Mouse (Mus musculus): ENCODE results near the gene Tbc1d4. TPM values are rescaled to one million over a fixed set of nuclear protein-coding genes. Genes with fewer than 3 reads are reported as not detected.

Tbc1d4 gene
- total RNA-seq, 2 experiments from 2014 or later, result 8.8 to 9.8 TPM

DNA sequence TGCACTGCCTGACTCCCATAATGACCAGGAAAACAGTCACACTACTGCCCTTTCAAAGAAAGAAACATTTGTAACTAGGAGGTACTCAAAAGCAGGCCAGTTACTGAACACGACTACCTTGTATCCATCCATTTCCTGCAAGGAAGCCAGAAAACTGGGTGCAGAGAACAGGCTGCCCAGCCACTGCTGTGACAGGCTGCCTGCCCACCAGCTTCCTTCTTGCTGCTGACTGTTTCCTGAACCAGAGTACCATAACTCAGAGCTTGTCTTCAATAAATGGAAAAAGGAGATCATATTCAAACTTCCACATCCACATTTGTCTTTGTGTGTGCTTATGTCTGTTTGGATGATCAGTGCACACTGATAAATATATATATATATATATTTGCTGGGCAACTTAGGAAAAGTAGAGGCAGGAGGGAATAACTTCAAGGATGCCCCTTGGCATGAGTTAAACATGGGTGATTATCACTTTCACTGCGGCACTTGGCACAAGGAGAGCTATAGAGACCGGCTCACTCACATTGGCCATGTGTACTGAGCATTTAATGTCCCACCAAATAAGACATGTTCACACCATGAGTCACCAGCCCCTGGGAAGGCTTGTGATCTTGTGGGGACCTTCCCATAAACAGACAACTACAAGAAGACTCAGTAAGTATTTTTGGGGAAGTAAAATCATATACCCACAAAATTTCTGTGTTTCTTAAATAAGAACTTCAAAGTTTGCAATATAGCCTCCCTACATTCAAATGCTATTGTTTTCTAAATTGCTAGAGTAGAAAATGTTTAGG, 105.6 kb downstream of the Tbc1d4 start:
- no peak for DNase-seq (ENCODE audit: low spot score in 2 of 2)

- no peak for DNase-seq (ENCODE audit: low spot score in 2 of 2)
Observed at GRCm38 (mm10) chr14:101501868-101502267, 107.1 kb downstream of the Tbc1d4 start.

- DNase-seq (ENCODE audit: low spot score in 2 of 2), result no peak
Observed at GRCm38 (mm10) chr14:101501452-101501851, 107.5 kb downstream of the Tbc1d4 start.

DNA sequence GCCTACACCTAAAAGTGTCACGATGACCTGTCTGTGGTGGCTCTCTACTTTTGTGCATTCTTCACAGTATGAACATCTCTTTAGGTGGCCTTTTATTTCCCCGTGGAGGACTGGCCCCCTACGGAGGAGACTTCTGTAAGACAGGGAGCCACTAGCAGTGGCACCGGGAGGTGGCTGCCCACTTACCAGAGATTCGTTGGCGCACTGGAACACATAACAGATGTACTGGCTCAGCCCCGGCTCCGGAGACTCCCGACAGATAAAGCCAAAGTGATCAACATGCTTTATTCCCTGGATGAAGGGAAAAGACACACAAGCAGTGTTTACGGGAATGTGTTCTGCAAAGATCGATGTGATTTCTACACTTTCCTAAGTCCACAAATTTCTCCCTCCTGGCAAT, 108.2 kb downstream of the Tbc1d4 start:
- DNase-seq (ENCODE audit: low spot score in 2 of 2), result peak in 1 of 2 experiments; percentile 23

DNA sequence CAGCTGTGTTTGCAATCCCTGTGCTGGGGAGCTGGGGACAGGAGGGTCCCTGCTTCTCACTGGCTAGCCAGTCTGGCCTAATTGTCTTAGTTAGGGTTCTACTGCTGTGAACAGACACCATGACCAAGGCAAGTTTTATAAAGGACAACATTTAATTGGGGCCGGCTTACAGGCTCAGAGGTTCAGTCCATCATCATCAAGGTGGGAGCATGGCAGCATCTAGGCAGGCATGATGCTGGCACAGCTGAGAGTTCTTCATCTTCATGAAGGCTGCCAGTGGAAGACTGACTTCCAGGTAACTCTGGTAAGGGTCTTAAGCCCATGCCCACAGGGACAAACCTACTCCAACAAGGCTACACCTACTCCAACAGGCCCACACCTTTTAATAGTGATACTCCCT, 109.2 kb downstream of the Tbc1d4 start:
- no peak for DNase-seq (ENCODE audit: low spot score in 2 of 2)

DNA sequence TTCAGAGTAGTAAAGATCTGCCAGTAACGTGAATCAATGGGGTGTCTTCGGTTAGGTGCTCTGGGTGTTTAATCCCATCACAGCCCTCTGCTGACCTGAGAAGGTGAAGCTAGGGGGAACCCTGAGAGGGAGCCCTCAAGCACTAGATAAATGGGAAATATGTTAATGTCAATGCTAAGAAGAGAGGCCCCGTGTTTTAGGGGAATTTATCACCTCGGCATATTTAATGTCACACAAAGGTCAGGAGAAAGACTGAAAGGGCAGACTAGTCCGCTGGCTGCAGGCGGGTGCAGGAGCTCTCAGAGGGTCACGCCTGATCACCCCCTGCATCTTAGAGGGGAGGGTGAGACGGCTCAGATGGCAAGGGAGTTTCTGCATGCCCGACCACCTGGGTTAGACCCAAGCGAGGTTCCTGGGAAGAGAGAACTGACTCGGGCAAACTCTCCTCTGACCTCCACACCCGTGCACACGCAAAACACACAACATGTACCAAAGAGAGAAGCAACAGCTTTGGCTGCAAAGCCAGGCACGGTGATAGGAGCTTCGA, 120.7 kb downstream of the Tbc1d4 start:
- DNase-seq (ENCODE audit: low spot score in 2 of 2), result no peak

DNA sequence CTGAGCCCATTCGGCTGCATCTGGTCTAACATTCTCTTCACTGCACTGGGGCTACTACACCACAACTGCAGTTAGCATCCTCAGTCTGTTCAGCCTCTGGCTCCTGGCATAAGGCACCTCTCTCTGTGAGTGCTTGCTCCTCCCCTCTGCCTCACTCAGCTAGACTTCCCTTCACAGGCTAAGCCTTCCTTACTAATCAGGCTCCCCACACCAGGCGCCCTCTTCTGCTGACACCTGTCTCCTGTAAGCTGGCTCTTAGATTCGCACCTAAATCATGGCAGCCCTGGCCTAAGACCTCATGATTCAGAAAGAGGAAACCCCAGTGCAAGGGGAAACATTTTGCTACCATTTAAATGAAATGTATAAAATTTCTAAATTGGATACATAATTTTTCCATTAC, 122.4 kb downstream of the Tbc1d4 start:
- DNase-seq (ENCODE audit: low spot score in 2 of 2), result no peak

- DNase-seq (ENCODE audit: low spot score in 2 of 2), result no peak
Observed at GRCm38 (mm10) chr14:101483230-101483629, 125.8 kb downstream of the Tbc1d4 start.

GRCm38 (mm10) chr14:101482270-101482669, 126.7 kb downstream of the Tbc1d4 start:
- no peak for DNase-seq (ENCODE audit: low spot score in 2 of 2)

- no peak for DNase-seq (ENCODE audit: low spot score in 2 of 2)
Observed at GRCm38 (mm10) chr14:101481165-101481564, 127.8 kb downstream of the Tbc1d4 start.

- DNase-seq (ENCODE audit: low spot score in 2 of 2), result no peak
Observed at GRCm38 (mm10) chr14:101480541-101480940, 128.4 kb downstream of the Tbc1d4 start.

- DNase-seq (ENCODE audit: low spot score in 2 of 2), result no peak
Observed at GRCm38 (mm10) chr14:101477827-101478220, 131.2 kb downstream of the Tbc1d4 start.

GRCm38 (mm10) chr14:101477081-101477826, 131.7 kb downstream of the Tbc1d4 start:
- no peak for DNase-seq (ENCODE audit: low spot score in 2 of 2)

DNA sequence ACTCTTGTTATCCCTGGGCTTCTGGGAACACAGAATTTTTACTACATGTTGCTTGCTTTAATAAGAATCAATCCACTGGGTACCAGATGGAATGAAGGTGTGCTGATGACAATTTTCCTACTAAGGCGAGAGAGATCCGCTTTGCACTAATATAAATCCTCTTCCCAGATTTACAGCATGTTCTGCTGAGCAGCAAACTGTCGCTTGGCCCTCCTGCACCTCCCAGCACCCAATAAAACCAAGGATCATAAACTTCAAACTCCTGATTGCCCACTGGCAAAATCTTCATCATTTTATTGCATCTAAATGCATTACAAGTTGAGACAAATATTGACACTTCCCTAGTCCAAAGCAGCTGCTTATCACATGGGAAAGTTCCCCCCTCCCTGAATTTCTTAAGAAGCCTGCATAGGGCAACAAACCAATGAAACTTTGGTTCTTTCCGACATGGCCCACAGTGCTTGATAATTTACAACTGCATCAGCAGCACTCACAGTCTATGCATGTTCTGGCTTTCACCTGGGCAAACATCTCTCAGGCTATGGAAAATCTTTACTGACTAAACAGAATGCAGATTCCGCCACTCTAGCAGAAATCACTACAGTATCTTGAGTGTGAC, 139.4 kb downstream of the Tbc1d4 start:
- DNase-seq (ENCODE audit: low spot score in 2 of 2), result no peak

- no peak for DNase-seq (ENCODE audit: low spot score in 2 of 2)
Observed at GRCm38 (mm10) chr14:101468143-101468542, 140.8 kb downstream of the Tbc1d4 start.

GRCm38 (mm10) chr14:101467532-101467931, 141.5 kb downstream of the Tbc1d4 start:
- no peak for DNase-seq (ENCODE audit: low spot score in 2 of 2)

DNA sequence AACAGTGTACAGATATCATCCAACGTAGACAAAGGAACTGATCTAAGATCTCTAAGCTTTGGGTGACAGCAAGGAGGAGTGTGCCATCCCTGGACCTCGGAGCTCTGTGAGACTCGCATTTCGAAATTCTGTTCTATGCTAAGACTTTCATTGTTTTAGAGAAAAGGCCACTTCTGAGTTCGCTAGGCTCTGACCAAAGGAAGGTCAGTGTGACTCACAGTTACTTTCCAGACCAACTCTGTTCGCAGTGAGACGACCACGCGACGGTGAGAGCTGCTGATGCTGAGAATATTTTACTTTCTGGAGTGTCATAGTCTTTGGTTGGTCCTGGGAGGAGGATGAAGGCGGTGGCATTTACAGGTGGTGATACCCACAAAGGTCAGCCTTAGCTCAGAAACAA, 142.5 kb downstream of the Tbc1d4 start:
- DNase-seq (ENCODE audit: low spot score in 2 of 2), result no peak

DNA sequence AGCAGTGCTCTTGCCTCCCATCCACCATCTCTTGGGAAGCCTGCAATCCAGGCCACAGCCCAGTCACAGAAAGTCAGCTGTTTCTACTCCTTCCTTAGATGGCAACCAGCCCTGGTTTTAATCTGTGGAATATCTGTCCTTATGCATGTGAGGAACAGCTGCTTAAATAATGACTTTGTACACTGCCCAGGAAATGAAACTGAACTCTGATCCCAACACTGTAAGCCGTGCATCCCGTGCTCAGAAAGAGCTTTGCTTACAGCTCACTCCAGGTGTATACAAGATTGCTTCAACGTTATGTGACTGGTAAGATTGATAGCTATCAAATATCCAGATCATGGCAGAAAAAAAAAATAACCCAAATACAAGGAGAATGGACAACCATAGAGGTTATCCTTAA, 143.1 kb downstream of the Tbc1d4 start:
- no peak for DNase-seq (ENCODE audit: low spot score in 2 of 2)

GRCm38 (mm10) chr14:101460768-101461167, 148.2 kb downstream of the Tbc1d4 start:
- DNase-seq (ENCODE audit: low spot score in 2 of 2), result peak; percentile 16 to 73

DNA sequence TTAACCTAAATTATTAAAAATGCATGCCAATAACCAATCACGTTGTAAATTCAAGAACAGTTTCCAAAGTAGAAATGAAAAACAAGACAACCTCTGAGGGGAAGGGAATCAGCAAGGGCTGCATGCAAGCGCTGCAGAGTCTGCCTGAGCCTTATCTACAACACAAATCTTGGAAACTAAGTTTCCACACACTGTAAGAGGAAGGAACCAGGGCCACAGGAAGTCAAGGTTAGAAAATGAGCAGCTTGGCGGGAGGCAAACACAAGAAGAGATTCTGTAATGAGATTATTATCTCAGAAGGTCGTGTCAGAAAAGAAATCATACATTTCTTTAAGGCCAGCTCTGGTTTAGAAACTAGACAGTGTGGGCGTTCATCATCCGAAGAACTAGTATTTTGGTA, 156.1 kb downstream of the Tbc1d4 start:
- no peak for DNase-seq (ENCODE audit: low spot score in 2 of 2)

DNA sequence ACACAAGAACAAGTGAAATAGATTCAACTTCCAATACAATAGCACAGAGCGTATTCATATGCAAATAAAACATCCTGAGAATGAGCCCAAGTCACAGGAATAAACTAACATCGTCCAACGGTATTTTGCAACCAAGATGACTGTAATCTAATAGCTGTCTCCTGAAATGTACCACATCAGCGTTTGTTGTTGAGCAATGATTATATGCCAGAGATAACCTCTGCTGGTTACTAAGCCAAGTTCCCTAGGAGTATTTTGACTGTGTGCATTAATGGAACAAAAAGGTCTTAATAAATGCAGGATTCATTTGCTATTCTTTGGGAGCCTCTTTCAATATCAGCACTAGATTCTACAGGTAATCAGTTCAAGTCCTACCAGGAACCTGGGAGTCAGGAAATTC, 161.1 kb downstream of the Tbc1d4 start:
- no peak for DNase-seq (ENCODE audit: low spot score in 2 of 2)

DNA sequence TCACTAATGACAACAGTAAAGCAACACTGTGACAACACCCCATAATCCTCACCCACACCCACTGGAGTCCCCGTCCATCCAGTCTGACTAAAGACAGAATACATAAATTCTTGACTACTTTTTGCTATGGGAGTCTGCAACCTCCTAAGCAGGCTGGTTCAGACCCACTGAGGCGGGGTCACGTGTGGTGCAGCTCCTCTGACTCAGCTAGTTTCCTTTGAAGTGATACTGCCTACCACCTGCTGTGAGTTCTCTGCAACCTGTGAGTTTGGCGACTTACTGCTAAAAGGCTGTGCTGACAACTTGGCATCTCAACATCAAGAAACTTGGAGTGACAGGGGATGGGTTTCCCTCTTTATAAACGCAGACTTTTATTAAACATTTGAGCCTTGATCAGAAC, 163.8 kb downstream of the Tbc1d4 start:
- DNase-seq (ENCODE audit: low spot score in 2 of 2), result no peak
